23 mouse cellular contexts compared by ENCODE assay signal in the genomic region with DNA sequence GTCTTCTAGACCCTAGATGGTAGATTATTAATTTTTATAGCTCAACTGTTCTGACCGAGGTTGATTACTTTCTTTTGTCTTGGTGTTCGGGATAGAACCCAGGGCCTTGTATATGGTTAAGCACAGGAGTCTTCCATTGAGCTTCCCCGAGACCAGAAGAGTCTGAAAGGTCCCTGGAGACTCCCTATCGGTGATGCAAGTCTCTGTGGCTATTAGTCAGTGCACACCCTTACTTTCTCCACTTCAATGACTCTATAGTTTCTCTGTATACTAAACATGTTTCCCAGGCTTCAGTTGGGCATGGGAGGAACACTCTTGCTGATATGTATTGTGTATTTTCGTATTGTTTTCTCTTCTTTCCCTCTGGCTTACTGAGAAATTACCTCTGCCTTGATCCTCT.
"Had no signal": no experiment of that assay in that cellular context is flagged by ENCODE, and none has a peak within 500 bp of the region (broad histone marks: within the 10 kb centered on the region; RNA-seq: fewer than 3 reads in every experiment).

No protein-coding gene starts in this region.

- DNase-seq: cerebellum, adult 9-10 months; cerebellum, adult 9-11 months; cerebellum, postnatal 14 days; cerebellum, postnatal 36 days; embryo, embryonic 11 days; forebrain, postnatal 0 days; gastrocnemius, postnatal 10 days; gastrocnemius, postnatal 14 days; gastrocnemius, postnatal 25 days; gastrocnemius, postnatal 36 days had no signal

- H3K4me2 ChIP-seq: embryonic facial prominence, embryonic 12.5 days; embryonic facial prominence, embryonic 13.5 days; embryonic facial prominence, embryonic 15.5 days; forebrain, embryonic 12.5 days; forebrain, embryonic 13.5 days; forebrain, embryonic 15.5 days had no signal

- H3K27me3 ChIP-seq: embryonic facial prominence, embryonic 12.5 days; embryonic facial prominence, embryonic 13.5 days; embryonic facial prominence, embryonic 15.5 days; forebrain, embryonic 12.5 days; forebrain, embryonic 13.5 days; forebrain, embryonic 15.5 days had no signal

- H3K27ac ChIP-seq: embryonic facial prominence, embryonic 10.5 days; embryonic facial prominence, embryonic 12.5 days; embryonic facial prominence, embryonic 13.5 days; embryonic facial prominence, embryonic 15.5 days; forebrain, embryonic 10.5 days; forebrain, embryonic 12.5 days; forebrain, embryonic 13.5 days; forebrain, embryonic 15.5 days had no signal

- H3K36me3 ChIP-seq: embryonic facial prominence, embryonic 10.5 days; embryonic facial prominence, embryonic 12.5 days; embryonic facial prominence, embryonic 13.5 days; embryonic facial prominence, embryonic 15.5 days; forebrain, embryonic 10.5 days; forebrain, embryonic 12.5 days; forebrain, embryonic 15.5 days had no signal

- H3K4me1 ChIP-seq: embryonic facial prominence, embryonic 13.5 days; embryonic facial prominence, embryonic 15.5 days; forebrain, embryonic 10.5 days; forebrain, embryonic 12.5 days; forebrain, embryonic 13.5 days; forebrain, embryonic 15.5 days had no signal

- H3K9me3 ChIP-seq: embryonic facial prominence, embryonic 10.5 days; embryonic facial prominence, embryonic 12.5 days; embryonic facial prominence, embryonic 13.5 days; embryonic facial prominence, embryonic 15.5 days; forebrain, embryonic 10.5 days; forebrain, embryonic 12.5 days; forebrain, embryonic 13.5 days; forebrain, embryonic 15.5 days had no signal

- H3K4me3 ChIP-seq: embryonic facial prominence, embryonic 10.5 days; embryonic facial prominence, embryonic 12.5 days; embryonic facial prominence, embryonic 13.5 days; embryonic facial prominence, embryonic 15.5 days; erythroblast, embryonic 14.5 days; forebrain, embryonic 10.5 days; forebrain, embryonic 12.5 days; forebrain, embryonic 13.5 days; forebrain, embryonic 15.5 days; gastrocnemius, adult 2 months; heart, adult 2 months had no signal

- H3K9ac ChIP-seq: embryonic facial prominence, embryonic 12.5 days; embryonic facial prominence, embryonic 13.5 days; embryonic facial prominence, embryonic 15.5 days; forebrain, embryonic 12.5 days; forebrain, embryonic 13.5 days; forebrain, embryonic 15.5 days; forebrain, postnatal 0 days had no signal

- ATAC-seq: forebrain, embryonic 13.5 days; forebrain, embryonic 14.5 days; forebrain, embryonic 15.5 days; forebrain, embryonic 16.5 days had no signal
